Mouse (Mus musculus) cerebellum, adult 2 months (tissue): ENCODE data around the gene Gbp6.
"Not testable (repeated sequence)": the region's sequence is repeated elsewhere in the genome, so short reads cannot be mapped to it uniquely, and the experiment has no call there.

Experiments
- CTCF ChIP-seq: fragments of 200-500 bp; IDR thresholded peaks from 2 replicates; pipeline ENCODE4 v1.5.1; 2011; ENCODE audit warnings: low read depth, mild to moderate bottlenecking, control low read depth, low read length, moderate library complexity, borderline replicate concordance; ENCODE audit not compliant: insufficient read depth
- POLR2A ChIP-seq: fragments of 200-500 bp; IDR thresholded peaks from 2 replicates; pipeline ENCODE4 v1.6.1; 2011; ENCODE audit warnings: low read length, control low read depth, borderline replicate concordance; ENCODE audit not compliant: insufficient read depth

DNA sequence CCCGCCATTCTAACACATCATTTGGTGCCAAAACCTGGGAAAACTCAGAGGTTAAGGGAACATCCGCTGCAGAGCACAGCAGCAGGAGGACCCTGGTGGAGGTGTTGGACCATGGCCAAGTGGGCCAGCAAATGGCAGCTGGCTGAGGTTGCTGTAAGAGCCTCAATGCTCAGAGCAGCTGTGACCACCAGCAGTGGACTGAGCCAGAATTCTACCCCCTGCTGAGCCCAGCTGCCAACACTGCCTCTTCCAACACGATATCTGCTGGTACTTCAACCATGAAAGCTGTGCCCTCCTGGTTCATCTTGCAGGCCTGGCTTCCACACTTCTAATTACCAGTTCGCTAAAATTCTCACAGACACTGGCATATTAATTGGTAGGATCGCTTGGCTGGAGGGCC is 52.5 kb downstream of the Gbp6 start:
- TF ChIP-seq POLR2A, CTCF: not testable (repeated sequence)
